Mouse (Mus musculus): ENCODE results near the gene Map7. TPM values are rescaled to one million over a fixed set of nuclear protein-coding genes. Genes with fewer than 3 reads are reported as not detected.

The Map7 gene
- 10.5 and 12.3 TPM in 2 replicates for polyA plus RNA-seq (2016; fragmentation: Nextera tagmentation; extraction: Ambion mirVana)

DNA sequence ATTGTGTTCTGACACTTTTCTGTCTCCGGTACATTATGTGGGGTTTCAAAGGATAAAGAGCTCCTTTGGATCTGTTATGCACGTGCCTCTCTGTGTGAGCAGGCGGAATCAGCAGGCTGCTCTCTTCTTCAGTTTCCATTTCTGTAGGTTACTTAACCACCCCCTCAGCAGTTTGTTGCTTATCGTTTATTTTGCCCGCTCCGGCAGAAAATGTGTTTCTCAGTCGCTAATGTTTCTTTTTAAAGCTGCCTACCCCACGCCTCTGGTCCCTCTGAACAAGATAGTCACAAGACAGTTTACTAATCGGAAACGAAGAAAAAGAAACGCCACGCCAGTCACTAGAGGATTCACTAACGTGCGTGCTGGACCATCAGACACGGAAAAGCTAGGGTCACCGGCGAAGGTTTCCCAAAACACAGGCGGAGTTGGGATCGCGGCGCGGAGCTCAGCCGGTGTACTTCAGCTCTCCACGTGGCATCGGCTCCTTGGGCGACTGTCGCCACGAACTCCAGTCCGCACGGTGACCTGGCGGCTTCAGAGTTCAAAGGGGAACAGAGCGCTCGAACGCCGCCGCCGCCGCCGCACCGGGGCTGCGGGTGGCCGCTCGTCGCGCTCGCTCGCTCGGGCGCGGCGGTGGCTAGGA, at the start of gene Map7:
TSS of gene Map7 (plus strand) at position 342 of the 643 bp plus-strand sequence.
- no peaks in the 10 kb centered on the region for H3K9me3 ChIP-seq (replicated peaks)
- peak; percentile 24 for ATAC-seq (ENCODE audit: low FRiP score)
- peak within 1 kb of the TSS; percentile 58 for H3K9ac ChIP-seq
- WGBS, result 4% methylated on average over 51 of the region's 51 CpGs
- H3K27ac ChIP-seq, result no peak within 1 kb of the TSS
- H3K4me2 ChIP-seq (replicated peaks), result peak within 1 kb of the TSS; percentile 96
- no peaks in the 10 kb centered on the region for H3K36me3 ChIP-seq
- peaks cover 45% of the 10 kb centered on the region for H3K27me3 ChIP-seq
- H3K4me1 ChIP-seq, result peaks cover 9% of the 10 kb centered on the region
- peak within 1 kb of the TSS; percentile 75 for H3K4me3 ChIP-seq

DNA sequence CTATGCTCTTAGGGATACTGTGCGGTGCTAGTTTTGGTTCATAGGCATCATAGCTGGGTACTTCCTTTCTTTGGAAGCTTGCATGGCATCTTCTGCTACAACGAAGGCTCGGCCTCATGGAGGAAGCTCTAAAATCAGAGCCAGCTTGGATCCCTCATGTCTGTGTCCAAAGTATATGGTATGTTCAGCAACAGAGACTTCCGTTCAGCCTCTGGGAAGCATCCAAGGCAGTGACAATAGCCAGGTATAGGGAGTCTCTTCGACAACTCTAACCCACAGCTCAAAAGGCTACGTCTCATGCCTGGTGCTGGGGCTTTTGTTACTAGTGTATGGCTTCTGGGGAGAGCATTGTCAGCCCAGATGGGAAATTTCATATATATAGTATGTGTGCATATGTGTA, 46.8 kb upstream of the Map7 start:
- H3K4me1 ChIP-seq, result no peaks in the 10 kb centered on the region
- H3K9ac ChIP-seq, result no peak overlapping the region
- no peak overlapping the region for H3K4me3 ChIP-seq
- 94% methylated on average over 6 of the region's 6 CpGs for WGBS
- no peak overlapping the region for H3K27ac ChIP-seq
- ATAC-seq (ENCODE audit: low FRiP score), result no peak
- H3K9me3 ChIP-seq (replicated peaks), result no peaks in the 10 kb centered on the region
- no peaks in the 10 kb centered on the region for H3K27me3 ChIP-seq
- H3K36me3 ChIP-seq, result no peaks in the 10 kb centered on the region
- no peak overlapping the region for H3K4me2 ChIP-seq (replicated peaks)

DNA sequence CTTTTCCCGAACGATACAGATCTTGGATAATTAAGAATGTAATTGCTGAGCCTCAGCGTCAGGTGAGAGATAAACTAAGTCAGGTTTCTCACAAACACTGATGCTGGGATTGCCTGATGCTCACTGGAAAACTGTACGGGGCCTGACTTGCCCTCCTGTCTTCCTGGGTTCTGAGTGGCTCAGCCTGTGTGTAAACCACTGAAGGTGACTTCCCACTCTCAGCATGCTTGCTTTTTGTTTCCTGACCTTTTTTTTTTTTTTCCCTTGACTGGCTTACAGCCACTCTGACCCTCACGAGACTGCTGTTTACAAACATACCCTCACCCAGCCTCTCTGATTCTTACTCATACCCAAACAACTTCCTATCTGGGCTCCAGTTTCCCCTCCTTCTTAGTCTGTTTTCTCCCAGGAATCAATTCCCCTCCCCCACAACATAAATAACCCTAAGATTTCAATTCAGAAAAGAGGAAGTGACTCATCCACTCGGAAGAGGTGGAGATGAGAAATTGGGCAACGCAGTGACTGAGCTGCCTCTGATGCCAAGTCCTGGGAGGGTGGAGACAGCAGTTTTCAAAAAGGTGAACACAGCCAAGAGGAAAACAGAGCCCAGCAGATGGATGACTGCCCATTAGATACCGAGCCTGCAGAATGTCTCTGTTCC, 43.9 kb upstream of the Map7 start:
- H3K9ac ChIP-seq, result no peak overlapping the region
- no peak for ATAC-seq (ENCODE audit: low FRiP score)
- H3K4me2 ChIP-seq (replicated peaks), result no peak overlapping the region
- no peak overlapping the region for H3K4me3 ChIP-seq
- WGBS, result 82% methylated on average over 8 of the region's 8 CpGs
- no peak overlapping the region for H3K27ac ChIP-seq
- no peaks in the 10 kb centered on the region for H3K4me1 ChIP-seq
- H3K27me3 ChIP-seq, result no peaks in the 10 kb centered on the region
- H3K36me3 ChIP-seq, result no peaks in the 10 kb centered on the region
- no peaks in the 10 kb centered on the region for H3K9me3 ChIP-seq (replicated peaks)

DNA sequence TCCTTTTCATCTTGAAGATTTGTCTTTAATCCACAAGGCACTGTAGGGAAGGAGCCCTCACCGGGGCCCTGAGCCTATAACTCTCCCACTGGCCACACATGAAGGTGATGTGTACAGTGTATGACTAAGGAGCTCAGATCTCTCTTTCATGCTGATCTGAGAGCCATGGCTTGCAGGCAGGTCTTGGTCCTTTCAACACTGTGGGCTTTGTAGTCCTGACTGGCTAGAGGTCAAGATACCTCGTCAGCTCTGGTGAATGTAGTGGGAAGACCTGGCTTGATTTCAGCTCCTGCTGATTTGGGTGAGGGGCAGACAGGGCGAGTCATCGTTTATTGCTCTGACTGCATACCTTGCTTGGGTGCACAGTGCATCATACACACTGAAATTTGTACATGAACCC, 42.7 kb upstream of the Map7 start:
- Histone ChIP-seq H3K4me2 (replicated peaks) (no peak overlapping the region), H3K4me3 (no peak overlapping the region), H3K4me1 (no peaks in the 10 kb centered on the region), H3K36me3 (no peaks in the 10 kb centered on the region), H3K9me3 (replicated peaks) (no peaks in the 10 kb centered on the region), H3K9ac (no peak overlapping the region), H3K27me3 (no peaks in the 10 kb centered on the region), H3K27ac (no peak overlapping the region)
- no peak for ATAC-seq (ENCODE audit: low FRiP score)
- 85% methylated on average over 4 of the region's 4 CpGs for WGBS

DNA sequence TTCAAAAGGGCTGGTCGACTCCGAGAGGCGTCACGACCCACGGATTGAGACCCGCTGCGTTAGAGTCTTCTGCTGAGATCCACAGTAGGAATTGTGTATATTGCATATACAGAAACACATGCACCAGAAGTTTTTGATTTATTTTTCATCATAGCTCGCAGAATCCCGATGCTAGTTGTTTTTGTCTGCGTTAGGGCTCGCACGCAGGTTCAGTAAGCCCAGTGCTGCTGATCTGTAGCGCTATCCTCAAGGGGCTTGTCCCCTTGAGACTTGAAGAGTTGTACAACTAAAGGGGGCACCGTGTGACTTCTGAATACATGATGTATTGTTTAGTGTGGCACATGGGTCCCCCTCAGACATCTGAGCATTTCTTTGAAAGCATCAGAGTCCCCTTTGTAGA, 41.2 kb upstream of the Map7 start:
- H3K4me1 ChIP-seq, result no peaks in the 10 kb centered on the region
- no peak overlapping the region for H3K9ac ChIP-seq
- H3K27ac ChIP-seq, result no peak overlapping the region
- no peaks in the 10 kb centered on the region for H3K27me3 ChIP-seq
- H3K4me2 ChIP-seq (replicated peaks), result no peak overlapping the region
- no peak overlapping the region for H3K4me3 ChIP-seq
- ATAC-seq (ENCODE audit: low FRiP score), result no peak
- H3K36me3 ChIP-seq, result no peaks in the 10 kb centered on the region
- 92% methylated on average over 14 of the region's 14 CpGs for WGBS
- no peaks in the 10 kb centered on the region for H3K9me3 ChIP-seq (replicated peaks)

DNA sequence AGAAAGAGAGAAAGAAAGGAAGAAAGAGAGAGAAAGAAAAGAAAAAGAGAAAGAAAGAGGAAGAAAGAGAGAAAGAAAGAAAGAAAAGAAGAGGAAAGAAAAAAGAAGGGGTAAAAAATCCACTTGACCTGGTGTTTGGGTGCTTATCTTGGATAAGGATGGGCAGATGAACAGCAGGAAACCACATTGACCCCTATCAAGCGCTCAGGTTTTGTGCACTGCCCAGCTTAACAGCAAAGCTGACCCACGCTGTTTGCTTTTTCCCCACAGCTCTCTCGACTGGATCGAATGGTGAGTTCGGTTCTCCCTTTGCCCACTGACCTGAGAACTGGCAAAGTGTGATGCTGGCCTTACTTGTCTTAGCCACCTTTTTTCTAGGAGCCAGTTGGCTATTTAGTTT, 36.8 kb upstream of the Map7 start:
- H3K36me3 ChIP-seq, result no peaks in the 10 kb centered on the region
- ATAC-seq (ENCODE audit: low FRiP score), result no peak
- WGBS, result 89% methylated on average over 5 of the region's 5 CpGs
- no peak overlapping the region for H3K4me2 ChIP-seq (replicated peaks)
- no peaks in the 10 kb centered on the region for H3K9me3 ChIP-seq (replicated peaks)
- no peaks in the 10 kb centered on the region for H3K4me1 ChIP-seq
- H3K4me3 ChIP-seq, result no peak overlapping the region
- H3K9ac ChIP-seq, result no peak overlapping the region
- no peaks in the 10 kb centered on the region for H3K27me3 ChIP-seq
- H3K27ac ChIP-seq, result no peak overlapping the region

DNA sequence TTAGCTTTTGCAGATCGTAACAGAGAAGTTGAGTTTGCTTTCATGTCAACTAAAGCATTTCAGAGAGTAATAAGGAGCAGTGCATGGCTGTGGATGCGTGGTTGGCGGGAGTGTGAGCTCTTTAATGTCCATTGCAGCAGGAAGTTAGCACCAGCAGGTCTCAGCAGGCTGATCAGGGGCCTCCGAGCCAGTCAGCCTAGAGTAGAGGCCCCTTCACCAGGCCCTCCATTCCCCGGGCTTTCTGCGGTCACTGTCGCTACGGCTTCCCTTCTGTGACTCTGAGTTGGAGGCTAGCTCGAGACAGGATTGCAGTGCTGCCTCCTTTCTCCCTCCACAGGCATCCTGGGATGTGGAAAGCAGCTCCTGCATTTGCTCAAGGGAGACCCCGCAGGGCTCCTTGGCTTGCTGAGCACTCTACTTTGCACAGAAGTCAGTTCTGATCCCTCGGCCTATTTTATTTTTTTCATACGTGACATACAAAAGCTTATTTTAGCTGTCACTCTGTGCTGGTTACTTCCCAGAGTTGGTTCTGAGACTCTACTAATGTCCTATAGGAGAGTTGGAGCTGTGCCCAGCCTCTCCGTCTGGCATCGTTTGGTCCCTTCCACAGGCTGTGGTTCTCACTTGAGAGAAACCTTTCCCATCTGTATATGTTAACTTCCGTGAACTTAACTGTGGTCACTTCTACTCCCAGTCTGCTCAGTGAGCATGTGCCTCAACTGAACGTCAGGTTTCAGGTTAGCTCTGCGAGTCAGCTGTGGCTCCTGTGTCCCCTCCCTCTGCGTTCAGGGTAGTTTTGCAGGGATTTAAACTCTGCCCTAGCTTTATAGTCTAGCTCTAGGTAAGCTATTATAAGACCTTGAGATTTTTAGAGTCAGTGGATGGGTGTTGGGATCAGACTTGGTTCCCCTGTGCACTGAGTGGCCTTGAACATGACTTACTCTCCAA, 36.0 kb upstream of the Map7 start:
- 81% methylated on average over 18 of the region's 18 CpGs for WGBS
- Histone ChIP-seq H3K4me1 (no peaks in the 10 kb centered on the region), H3K27ac (no peak overlapping the region), H3K4me2 (replicated peaks) (no peak overlapping the region), H3K9me3 (replicated peaks) (no peaks in the 10 kb centered on the region), H3K36me3 (no peaks in the 10 kb centered on the region), H3K9ac (no peak overlapping the region), H3K4me3 (no peak overlapping the region), H3K27me3 (no peaks in the 10 kb centered on the region)
- no peak for ATAC-seq (ENCODE audit: low FRiP score)

DNA sequence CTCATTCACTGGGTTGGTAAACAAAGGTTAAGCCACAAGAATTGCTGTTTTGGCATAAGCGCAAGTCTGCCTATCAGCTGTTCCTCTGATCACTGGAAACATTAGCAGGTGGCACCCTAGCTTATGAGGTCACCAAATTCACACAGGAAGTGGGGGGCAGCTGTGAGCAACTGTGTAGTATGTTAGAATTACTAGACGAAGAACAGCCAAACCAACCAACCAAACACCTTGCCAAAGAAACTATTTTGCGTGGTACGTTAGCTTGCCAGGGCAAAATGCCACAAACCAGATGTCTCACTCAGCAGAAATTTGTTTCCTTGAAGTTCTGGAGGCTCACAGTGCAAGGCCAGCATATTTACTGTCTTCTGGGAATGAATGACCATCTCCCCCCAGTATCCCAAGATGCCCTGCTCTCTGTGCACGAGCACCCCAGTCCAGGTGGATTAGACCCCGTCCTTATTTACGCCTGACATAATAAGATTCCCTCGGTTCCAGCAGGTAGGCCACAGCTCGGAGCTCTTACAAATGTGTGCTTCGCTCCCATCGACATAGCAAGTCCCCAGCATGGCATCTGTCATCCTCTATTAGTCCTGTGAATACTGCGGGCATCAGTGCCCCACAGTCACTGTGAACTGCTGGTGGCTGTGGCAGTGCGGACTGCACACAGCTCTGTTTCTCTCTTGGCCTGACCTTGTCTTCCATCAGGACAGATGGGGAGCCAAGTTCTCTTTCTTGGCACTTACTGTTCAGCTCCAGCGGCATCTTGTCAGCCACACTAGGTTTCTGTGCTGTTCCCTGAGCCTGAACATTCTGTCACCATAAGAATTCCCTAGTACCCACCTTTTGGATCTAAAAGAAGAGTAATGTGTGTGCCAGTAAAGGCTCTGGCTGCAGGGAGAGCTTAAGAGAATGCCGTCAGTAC, 28.5 kb upstream of the Map7 start:
- Histone ChIP-seq H3K9me3 (replicated peaks) (no peaks in the 10 kb centered on the region), H3K27ac (no peak overlapping the region), H3K4me3 (no peak overlapping the region), H3K27me3 (no peaks in the 10 kb centered on the region), H3K4me2 (replicated peaks) (no peak overlapping the region), H3K4me1 (0 out of 2 replicates have a peak, but pooled peaks cover 2% of the 10 kb centered on the region), H3K36me3 (no peaks in the 10 kb centered on the region), H3K9ac (no peak overlapping the region)
- WGBS, result 93% methylated on average over 15 of the region's 15 CpGs
- no peak for ATAC-seq (ENCODE audit: low FRiP score)

DNA sequence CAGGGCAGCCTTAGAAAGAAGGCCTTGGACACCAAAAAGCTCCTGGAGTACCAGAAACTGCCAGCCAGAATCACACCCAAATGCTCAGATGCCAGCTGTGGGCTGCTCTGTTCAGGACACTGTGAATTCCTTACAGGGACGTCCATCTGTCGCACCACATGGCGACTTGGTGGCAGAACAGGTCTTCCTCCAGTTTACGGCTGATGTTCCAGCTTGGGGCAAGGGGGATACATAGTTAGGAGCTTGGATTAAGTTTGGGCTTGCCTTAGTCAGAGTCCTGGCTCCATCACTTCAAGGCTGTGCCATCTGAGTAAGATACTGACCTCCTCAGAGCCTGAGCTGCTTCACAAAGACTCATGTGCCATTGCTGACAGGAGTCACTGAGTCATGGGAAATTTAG, 26.3 kb upstream of the Map7 start:
- Histone ChIP-seq H3K4me3 (no peak overlapping the region), H3K4me2 (replicated peaks) (no peak overlapping the region), H3K27me3 (no peaks in the 10 kb centered on the region), H3K27ac (no peak overlapping the region), H3K9ac (no peak overlapping the region), H3K9me3 (replicated peaks) (no peaks in the 10 kb centered on the region), H3K4me1 (0 out of 2 replicates have a peak, but pooled peaks cover 2% of the 10 kb centered on the region), H3K36me3 (no peaks in the 10 kb centered on the region)
- no peak for ATAC-seq (ENCODE audit: low FRiP score)
- 84% methylated on average over 4 of the region's 4 CpGs for WGBS

DNA sequence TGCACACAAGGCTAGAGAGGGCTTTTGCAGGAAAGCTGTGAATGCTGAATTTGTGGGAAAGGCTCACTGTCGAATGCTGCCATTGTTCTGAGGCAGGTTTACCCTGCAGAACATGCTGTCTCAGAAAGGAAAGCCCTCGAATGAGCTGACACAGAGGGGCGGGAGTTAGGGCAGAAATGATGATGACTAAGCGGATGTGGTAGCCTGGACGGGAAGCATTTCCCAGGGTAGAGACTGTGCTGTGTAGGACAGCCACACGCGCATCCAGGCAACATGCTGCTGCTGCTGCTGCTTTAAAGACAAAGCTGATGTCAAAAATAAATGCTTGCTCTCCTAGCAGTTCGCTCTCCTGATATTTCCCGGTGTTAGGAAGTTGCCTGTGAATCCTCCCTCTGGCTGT, 24.9 kb upstream of the Map7 start:
- Histone ChIP-seq H3K9me3 (replicated peaks) (no peaks in the 10 kb centered on the region), H3K9ac (no peak overlapping the region), H3K4me3 (no peak overlapping the region), H3K4me1 (0 out of 2 replicates have a peak, but pooled peaks cover 2% of the 10 kb centered on the region), H3K4me2 (replicated peaks) (no peak overlapping the region), H3K27me3 (no peaks in the 10 kb centered on the region), H3K36me3 (no peaks in the 10 kb centered on the region), H3K27ac (0 out of 2 replicates have a peak overlapping the region, but pooled peaks have one; percentile 31)
- WGBS, result 43% methylated on average over 9 of the region's 9 CpGs
- ATAC-seq (ENCODE audit: low FRiP score), result no peak

DNA sequence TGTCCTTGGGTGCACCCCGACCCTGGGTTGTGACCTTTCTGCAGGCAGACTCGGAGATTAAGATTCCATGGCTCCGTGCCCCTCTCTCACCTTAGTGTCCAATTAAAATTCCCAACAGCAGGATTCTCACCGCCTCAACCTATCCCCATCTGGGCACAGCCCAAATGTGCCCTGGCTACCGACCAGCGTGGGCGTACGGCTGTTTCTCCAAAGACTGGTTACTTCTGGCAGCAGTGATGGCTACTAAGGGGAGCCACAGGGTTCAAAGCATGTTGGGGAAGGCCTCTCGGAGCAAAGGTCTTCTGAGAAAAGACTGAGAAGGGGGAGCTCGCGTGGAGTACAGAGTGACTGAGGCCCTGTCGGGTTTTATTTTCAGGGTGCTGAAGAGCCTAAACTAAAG, 23.7 kb upstream of the Map7 start:
- H3K27me3 ChIP-seq, result no peaks in the 10 kb centered on the region
- H3K36me3 ChIP-seq, result no peaks in the 10 kb centered on the region
- H3K9me3 ChIP-seq (replicated peaks), result no peaks in the 10 kb centered on the region
- H3K4me2 ChIP-seq (replicated peaks), result no peak overlapping the region
- 86% methylated on average over 12 of the region's 12 CpGs for WGBS
- no peak overlapping the region for H3K4me3 ChIP-seq
- no peak for ATAC-seq (ENCODE audit: low FRiP score)
- no peak overlapping the region for H3K27ac ChIP-seq
- H3K9ac ChIP-seq, result no peak overlapping the region
- H3K4me1 ChIP-seq, result 0 out of 2 replicates have a peak, but pooled peaks cover 2% of the 10 kb centered on the region

Data from hindbrain, embryonic 12.5 days (tissue).